Mouse (Mus musculus) ovary, postnatal 36 days (tissue): ENCODE measurements at regions not wholly inside any gene's neighbourhood (a gene's known extent, or its start where the extent isn't known, plus 50 kb on each side); places are given as distances from the start of the nearest gene placed in this dataset.

ENCODE experiments used
- DNase-seq: peaks from one replicate; pipeline ENCODE4 v3.0.0; 2022; ENCODE audit warnings: low spot score, mixed read lengths

DNA sequence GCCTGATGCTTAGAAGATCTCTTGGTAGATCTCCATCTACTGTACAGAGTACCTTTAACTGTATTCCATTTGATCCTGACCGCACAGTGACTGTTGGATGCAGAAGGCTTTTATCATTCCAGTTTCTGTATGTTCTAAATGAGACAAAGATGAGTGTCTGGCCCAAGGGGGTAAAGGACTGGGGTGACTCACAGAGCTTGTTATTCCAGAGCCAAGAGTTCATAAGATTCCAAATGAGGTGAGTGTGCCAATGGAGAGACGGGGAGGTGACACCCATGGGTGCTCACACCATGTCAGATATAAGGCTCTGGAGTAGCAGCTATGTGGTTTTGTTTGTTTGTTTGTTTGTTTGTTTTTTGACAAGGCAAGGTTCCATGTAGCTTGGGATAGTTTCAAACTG is 54.8 kb upstream of the Lclat1 start:
- DNase-seq: no peak

DNA sequence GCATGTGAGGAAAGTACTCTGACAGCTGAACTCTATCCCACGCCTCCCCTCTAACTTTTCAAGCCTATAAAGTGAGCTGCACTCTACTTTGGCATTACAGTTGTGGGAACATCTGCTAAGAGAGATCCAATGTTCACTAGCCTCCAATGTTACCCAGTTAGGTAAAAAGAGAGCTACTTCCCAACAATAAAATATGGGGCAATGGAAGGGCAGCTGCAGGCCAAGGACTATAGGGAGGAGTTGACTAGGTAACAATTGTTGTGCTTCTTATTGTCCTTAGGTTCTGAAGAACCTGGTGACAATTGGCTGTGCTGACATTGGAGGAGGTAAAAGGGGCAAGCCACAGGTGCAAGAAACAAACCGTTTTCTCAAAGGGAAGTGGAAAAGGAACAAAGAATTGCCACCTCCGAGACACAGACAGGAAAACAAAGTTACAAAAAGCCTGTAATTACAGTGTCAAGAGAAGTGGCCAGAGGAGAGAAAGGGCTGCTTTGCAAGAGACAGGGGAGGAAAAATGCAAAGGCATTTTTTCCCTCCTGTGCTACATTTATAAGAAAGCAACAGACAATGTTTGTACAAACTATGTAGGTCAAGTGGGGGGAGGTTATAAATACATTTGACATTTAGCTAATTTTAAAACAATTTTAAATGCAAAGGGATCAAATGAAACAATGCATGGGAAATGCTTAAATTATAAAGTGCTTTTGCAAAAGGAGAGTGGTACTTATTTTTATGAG is 54.1 kb upstream of the Lclat1 start:
- DNase-seq: no peak

DNA sequence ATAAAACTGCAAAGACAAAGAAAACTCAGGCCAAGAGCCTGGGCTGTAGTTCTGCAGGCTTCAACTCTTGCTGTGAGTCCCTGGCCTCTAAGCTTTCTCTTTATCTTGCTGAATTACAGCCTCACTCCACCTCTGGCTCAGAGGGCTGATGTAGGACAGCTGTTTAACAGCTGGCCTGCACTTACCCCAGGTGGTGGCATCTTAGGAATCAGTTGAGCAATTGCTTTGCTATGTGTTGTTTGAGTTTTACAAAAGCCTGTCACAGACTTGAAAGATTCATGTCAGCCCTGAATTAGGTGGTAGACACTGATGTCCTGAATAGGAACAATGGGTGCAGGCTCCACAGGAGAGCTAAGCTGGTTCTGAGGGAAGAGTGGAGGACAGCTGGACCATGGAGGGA is 53.6 kb upstream of the Lclat1 start:
- no peak for DNase-seq

DNA sequence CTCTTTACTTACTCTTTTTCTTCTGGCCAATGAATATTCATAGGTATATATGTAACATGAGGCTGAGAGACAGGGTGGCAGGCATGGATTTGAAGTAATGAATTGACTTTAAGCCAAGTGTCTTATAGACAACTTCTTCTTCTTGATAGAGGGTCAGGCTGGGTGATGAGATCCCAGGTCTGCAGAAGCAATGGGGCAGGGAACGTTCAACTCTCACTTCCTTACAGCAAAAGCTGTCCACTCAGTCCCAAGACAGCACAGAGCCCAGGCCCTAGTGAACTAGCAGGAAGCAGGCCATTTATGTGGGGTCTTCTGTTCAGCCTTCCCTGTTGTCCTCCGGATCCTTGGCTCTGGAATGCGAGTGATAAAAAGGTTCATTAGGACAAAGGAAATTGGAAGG is 52.6 kb upstream of the Lclat1 start:
- no peak for DNase-seq

DNA sequence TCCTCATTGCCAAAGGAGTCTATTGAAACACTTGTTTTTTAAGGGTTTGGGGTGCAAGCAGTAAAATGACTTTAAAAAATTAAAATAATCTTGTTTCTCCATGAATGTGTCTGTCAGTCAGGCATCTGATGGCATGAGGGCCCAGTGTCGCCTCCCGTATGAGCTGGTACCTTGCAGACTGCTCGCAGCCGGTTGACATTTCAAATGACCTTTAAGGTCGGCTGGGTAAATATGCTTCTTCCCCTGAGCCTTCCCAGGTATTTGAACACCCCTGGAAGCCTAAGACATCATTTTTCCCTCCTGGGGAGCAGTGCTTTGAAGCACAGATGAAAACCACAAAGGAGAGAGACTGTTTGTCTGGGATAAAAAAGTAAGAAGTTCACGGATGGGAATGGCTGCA is 52.2 kb upstream of the Lclat1 start:
- no peak for DNase-seq

DNA sequence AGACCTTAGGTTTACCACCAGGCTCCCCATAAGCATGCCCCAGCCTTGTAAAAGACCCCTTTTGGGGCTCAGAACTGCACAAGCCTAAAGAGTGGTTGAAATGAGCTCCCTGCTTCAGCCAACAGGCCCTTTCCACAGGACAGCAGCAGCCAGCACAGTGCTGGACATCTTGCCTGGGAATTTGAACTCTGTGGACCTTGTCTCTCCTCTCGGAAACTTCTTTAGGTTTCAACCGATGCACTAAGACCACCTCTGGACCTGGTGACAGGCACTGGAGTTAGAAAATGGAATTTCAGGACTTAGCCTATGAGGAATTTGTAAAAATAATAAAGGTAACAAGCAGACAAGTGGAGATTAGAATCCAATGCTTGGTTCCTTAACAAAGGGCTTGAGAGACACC is 51.2 kb upstream of the Lclat1 start:
- DNase-seq: no peak
